Mouse (Mus musculus): ENCODE data around the gene Dxo.

GRCm38 (mm10) chr17:34836155-34836855 is 514 bp upstream of the Dxo start:
- TF ChIP-seq MAFK (IDR thresholded peaks at IDR 0.05; ENCODE audit: insufficient read depth, low read depth, low read length) = no peak
- TF ChIP-seq ZNF384 (IDR thresholded peaks at IDR 0.05; ENCODE audit: low read depth, low read length) = no peak
- TF ChIP-seq HCFC1 (IDR thresholded peaks at IDR 0.05; ENCODE audit: borderline replicate concordance, insufficient read depth, low read length) = no peak
- TF ChIP-seq CHD2 (IDR thresholded peaks at IDR 0.05; ENCODE audit: low read depth, low read length) = no peak
- no peak for TF ChIP-seq ZC3H11A (IDR thresholded peaks at IDR 0.05; ENCODE audit: borderline replicate concordance, low read depth, low read length)

Measured in ES-E14 (cell line).